Comparison of ENCODE assay signal across 15 mouse cellular contexts in genomic region chr6:6657928-6658500, GRCm38 (mm10).
"Had no signal": no experiment of that assay in that cellular context is flagged by ENCODE, and none has a peak within 500 bp of the region (broad histone marks: within the 10 kb centered on the region; RNA-seq: fewer than 3 reads in every experiment).

No protein-coding gene starts in this region.

- H3K4me2 ChIP-seq: limb, embryonic 15.5 days; liver, embryonic 12.5 days; lung, embryonic 14.5 days; midbrain, embryonic 12.5 days; neural tube, embryonic 13.5 days had no signal

- ATAC-seq: liver, embryonic 12.5 days; midbrain, embryonic 16.5 days had no signal

- H3K27ac ChIP-seq: kidney, postnatal 0 days; limb, embryonic 15.5 days; liver, embryonic 12.5 days; midbrain, embryonic 12.5 days; neural tube, embryonic 13.5 days had no signal

- H3K4me3 ChIP-seq: limb, embryonic 15.5 days; liver, embryonic 12.5 days; midbrain, embryonic 12.5 days; neural tube, embryonic 13.5 days had no signal

- H3K9ac ChIP-seq: limb, embryonic 15.5 days; liver, embryonic 12.5 days; lung, embryonic 14.5 days; midbrain, embryonic 12.5 days; neural tube, embryonic 13.5 days had no signal

- H3K4me1 ChIP-seq: liver, embryonic 12.5 days; neural tube, embryonic 13.5 days had no signal

- H3K36me3 ChIP-seq: limb, embryonic 15.5 days; liver, embryonic 12.5 days; midbrain, embryonic 12.5 days; neural tube, embryonic 13.5 days had no signal

- H3K27me3 ChIP-seq: limb, embryonic 15.5 days; liver, embryonic 12.5 days; midbrain, embryonic 12.5 days; neural tube, embryonic 13.5 days had no signal

- DNase-seq: kidney, adult 9 months; kidney, postnatal 36 days; layer of hippocampus, adult 9-11 months; lung, embryonic 14.5 days; lung, postnatal 10 days; lung, postnatal 4 days; right cerebral cortex, adult 18-20 months; right cerebral cortex, postnatal 25 days; thymus, postnatal 4 days had no signal

- H3K9me3 ChIP-seq: limb, embryonic 15.5 days; liver, embryonic 12.5 days; midbrain, embryonic 12.5 days; neural tube, embryonic 13.5 days had no signal
